Mouse (Mus musculus): ENCODE results near the gene Cd24a. TPM values are rescaled to one million over a fixed set of nuclear protein-coding genes. Genes with fewer than 3 reads are reported as not detected.

The Cd24a gene
- total RNA-seq, 2 experiments from 2014 or later = 139 to 224 TPM

GRCm38 (mm10) chr10:43624791-43625398, 46.8 kb downstream of the Cd24a start:
- DNase-seq (ENCODE audit: low spot score in 2 of 2) = no peak

- DNase-seq (ENCODE audit: low spot score in 2 of 2) = no peak
Measured at GRCm38 (mm10) chr10:43625578-43625977, 47.5 kb downstream of the Cd24a start.

DNA sequence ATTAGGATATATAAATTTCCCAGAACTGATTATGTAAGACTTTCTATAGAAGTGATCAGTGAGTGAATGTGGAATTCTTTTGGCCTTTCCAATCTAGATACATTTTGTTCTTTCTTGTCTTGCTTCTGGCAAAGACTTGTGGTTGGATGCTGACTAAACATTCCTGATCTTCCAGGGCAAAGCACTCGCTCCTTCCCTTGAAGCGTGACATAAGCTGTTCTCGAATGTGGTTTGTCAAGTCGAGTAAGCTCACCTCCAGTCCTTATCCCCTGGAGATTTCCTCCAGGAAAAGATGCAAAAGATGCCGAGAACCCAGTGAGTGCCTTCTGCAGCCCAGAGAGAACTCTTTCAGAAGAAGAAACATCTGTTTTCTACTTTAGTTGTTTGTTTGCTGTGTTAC, 51.1 kb downstream of the Cd24a start:
- DNase-seq (ENCODE audit: low spot score in 2 of 2) = no peak

DNA sequence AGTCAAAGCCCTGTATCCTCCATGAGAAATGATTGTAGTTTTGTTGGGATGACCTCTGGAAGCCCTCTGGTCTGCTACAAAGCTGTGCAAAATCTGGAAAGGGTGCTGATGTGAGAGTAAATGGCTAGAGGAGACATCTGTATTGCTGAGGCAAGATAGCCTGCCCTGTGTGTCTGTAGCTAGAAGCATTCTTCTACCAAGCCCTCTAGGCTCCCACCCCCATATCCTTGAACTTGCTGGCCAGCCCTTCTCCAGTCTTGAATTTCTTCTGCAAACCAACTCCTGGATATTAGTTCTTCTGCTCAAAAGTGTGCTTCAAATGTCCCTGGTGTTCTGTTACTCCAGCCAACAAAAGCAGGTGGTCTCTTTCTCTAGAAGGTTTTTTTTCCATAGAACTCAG, 51.8 kb downstream of the Cd24a start:
- DNase-seq (ENCODE audit: low spot score in 2 of 2) = no peak

GRCm38 (mm10) chr10:43630634-43631033, 52.5 kb downstream of the Cd24a start:
- no peak for DNase-seq (ENCODE audit: low spot score in 2 of 2)

DNA sequence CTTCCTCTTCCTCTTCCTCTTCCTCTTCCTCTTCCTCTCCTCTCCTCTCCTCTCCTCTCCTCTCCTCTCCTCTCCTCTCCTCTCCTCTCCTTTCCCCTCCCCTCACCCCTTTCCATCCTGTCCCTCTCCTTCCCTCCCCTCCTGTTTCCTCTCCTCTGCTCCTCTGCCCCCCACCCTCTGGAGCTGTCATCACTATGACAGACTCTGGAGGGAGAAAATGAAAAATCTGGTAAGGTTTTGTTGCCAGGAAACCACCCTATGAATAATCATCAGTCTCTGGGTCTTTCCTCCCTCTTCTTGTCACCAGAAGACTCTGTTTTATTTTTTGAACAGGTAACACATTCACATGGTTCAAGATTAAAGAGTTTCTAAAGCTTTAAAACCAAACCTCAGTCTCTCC, 53.0 kb downstream of the Cd24a start:
- DNase-seq (ENCODE audit: low spot score in 2 of 2) = no peak

- DNase-seq (ENCODE audit: low spot score in 2 of 2) = no peak
Measured at GRCm38 (mm10) chr10:43631639-43632354, 53.7 kb downstream of the Cd24a start.

GRCm38 (mm10) chr10:43633117-43633516, 55.0 kb downstream of the Cd24a start:
- no peak for DNase-seq (ENCODE audit: low spot score in 2 of 2)

Other genes with a start within 250 kb of the Cd24a start
- 10 to 100 TPM; 11.0 to 14.0 TPM for gene Bend3, start 99.5 kb upstream of the Cd24a start, total RNA-seq (2021)
- gene Gm9803, start 54.2 kb upstream of the Cd24a start, total RNA-seq (2021) = 10 to 100 TPM; 11.7 to 16.4 TPM
- gene 1700021F05Rik, start 37.3 kb upstream of the Cd24a start, total RNA-seq (2021) = 10 to 100 TPM; 71.8 to 72.3 TPM

All from adrenal gland, postnatal 4 days (tissue).